In the genomic region with DNA sequence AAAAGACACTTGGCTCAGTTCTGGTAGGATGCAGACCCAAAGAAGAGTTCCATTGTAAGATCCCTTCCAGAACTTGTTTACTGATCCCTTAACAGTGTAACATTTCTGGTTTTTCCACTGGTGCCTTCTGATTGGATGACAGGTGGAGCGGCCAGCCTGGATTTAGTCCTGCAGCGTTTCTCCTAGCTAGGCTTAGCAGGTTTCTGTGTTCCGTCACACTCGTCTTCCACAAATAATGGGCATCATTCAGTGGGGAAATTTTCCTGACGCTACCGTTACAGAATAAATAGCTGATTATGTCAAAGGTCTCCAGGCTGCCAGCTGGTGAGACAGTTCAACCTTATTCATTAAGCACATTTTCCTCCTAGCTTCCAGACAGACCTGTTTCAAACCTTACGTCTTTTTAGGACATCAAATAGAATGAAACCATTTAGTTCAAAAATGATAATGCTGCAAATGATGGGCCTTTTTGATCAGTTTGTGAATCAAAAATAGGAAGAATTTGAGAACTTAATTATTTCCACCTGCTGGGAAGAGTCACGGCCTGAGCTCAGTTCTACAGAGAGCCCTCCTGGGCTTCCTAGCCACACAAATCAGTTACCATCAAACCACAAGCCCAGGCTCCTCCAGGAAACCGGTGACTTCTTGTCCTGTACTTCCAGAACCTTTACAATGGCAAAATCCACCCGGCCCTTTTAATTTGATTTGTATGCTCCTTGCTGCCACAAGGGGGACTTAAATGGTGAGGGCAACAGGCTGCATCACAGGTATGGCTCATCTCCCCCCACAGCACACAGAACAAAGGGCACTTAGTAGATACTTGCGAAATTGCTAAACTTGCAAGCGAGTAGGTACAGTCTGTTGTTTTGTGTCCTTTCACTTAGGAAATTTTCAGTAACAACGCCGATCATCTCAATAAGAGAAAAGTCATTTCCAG, we compare ENCODE assay signal across 9 mouse cellular contexts.
DNase-seq lines count a peak whose midpoint lies in the region; ATAC-seq lines count a peak whose summit lies in the region.
"Had no signal": no experiment of that assay in that cellular context is flagged by ENCODE, and none has a peak within 500 bp of the region (broad histone marks: within the 10 kb centered on the region; RNA-seq: fewer than 3 reads in every experiment).

No protein-coding gene starts in this region.

- H3K27ac ChIP-seq in midbrain, embryonic 14.5 days (replicated peaks; ENCODE audit: low read depth, low read length) = no peak overlapping the region
- H3K27ac ChIP-seq: limb, embryonic 15.5 days had no signal

- no peak overlapping the region for H3K9ac ChIP-seq in midbrain, embryonic 14.5 days (replicated peaks; ENCODE audit: low read length)
- H3K9ac ChIP-seq: limb, embryonic 15.5 days had no signal

- H3K36me3 ChIP-seq in midbrain, embryonic 14.5 days (ENCODE audit: control insufficient read depth, insufficient read depth, low read length) = no peaks in the 10 kb centered on the region
- H3K36me3 ChIP-seq: limb, embryonic 15.5 days had no signal

- WGBS in midbrain, embryonic 14.5 days = 9% methylated on average over 14 of the region's 14 CpGs

- H3K27me3 ChIP-seq in midbrain, embryonic 14.5 days (ENCODE audit: control insufficient read depth, insufficient read depth, low read length) = peaks cover 49% of the 10 kb centered on the region

- ATAC-seq in midbrain, embryonic 14.5 days (ENCODE audit: low FRiP score, low TSS enrichment) = no peak

- H3K4me3 ChIP-seq in midbrain, embryonic 14.5 days (replicated peaks; ENCODE audit: low read depth, low read length) = no peak overlapping the region

- H3K4me1 ChIP-seq in midbrain, embryonic 14.5 days (ENCODE audit: control insufficient read depth, insufficient read depth, low read length) = peaks cover 21% of the 10 kb centered on the region

- DNase-seq in cerebellum, postnatal 10 days = peak; percentile 16 to 42
- no peak for DNase-seq in cerebellum, adult 9-11 months
- DNase-seq in 416B (ENCODE audit: low read depth) = peak; percentile 38
- DNase-seq in embryo, embryonic 11 days = peak; percentile 58
- peak; percentile 19 to 28 for DNase-seq in kidney, postnatal 4 days
- DNase-seq in midbrain, embryonic 14.5 days = peak; percentile 66
- no peak for DNase-seq in ovary, postnatal 14 days (ENCODE audit: low spot score)
- DNase-seq in cerebellum, postnatal 25 days = no peak

- H3K9me3 ChIP-seq in midbrain, embryonic 14.5 days (ENCODE audit: control insufficient read depth, low read length) = no peaks in the 10 kb centered on the region
- H3K9me3 ChIP-seq: limb, embryonic 15.5 days had no signal

- no peak overlapping the region; the same call in 1 of the 2 replicates for H3K4me2 ChIP-seq in midbrain, embryonic 14.5 days (ENCODE audit: low read length)

Comparison
In these comparisons a context has a peak if more than half of its experiments do, and no peak if none do; other contexts are left out.
1. DNase-seq: peak in cerebellum, postnatal 10 days (2 of 2), 416B (single experiment), embryo, embryonic 11 days (single experiment), kidney, postnatal 4 days (2 of 2) and midbrain, embryonic 14.5 days (single experiment); none in cerebellum, adult 9-11 months (single experiment), ovary, postnatal 14 days (single experiment) and cerebellum, postnatal 25 days (0 of 2).